Mouse (Mus musculus) spleen, postnatal 10 days (tissue): ENCODE data around the gene Wdr91.
A peak's percentile ranks its signal among the peaks of the same experiment; 100 is the strongest.

Experiments used
- DNase-seq, 2 experiments: peaks; one replicate each; pipeline ENCODE4 v3.0.0; 2021 to 2022; ENCODE audit warnings: low spot score in 2 of 2

Gene Wdr91

GRCm38 (mm10) chr6:34862791-34863403 is 47.8 kb downstream of the Wdr91 start, which contains the start of gene Tmem140:
Gene Tmem140 (plus strand): TSS chr6:34863146.
- peak; percentile 57 to 60 for DNase-seq

DNA sequence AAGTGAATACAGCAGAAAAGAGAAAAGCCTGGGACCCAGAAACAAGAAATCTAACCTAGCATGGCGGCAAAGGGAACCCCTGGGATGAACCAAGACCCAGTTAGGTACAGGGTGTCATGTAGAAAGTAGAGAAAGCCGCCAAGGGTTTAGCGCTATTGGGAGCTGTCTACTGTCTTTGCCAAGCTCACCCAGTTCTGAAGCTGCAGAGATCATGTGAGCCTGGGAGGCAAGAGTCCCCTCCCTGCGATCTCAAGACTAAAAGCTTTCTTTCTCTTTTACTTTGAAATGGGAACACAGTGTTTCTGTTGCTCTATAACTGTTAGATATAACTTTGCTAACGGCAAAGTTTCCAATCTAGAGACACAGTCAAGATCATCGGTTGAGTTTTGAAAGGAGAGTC is 48.3 kb downstream of the Wdr91 start:
- peak; percentile 38 to 45 for DNase-seq

DNA sequence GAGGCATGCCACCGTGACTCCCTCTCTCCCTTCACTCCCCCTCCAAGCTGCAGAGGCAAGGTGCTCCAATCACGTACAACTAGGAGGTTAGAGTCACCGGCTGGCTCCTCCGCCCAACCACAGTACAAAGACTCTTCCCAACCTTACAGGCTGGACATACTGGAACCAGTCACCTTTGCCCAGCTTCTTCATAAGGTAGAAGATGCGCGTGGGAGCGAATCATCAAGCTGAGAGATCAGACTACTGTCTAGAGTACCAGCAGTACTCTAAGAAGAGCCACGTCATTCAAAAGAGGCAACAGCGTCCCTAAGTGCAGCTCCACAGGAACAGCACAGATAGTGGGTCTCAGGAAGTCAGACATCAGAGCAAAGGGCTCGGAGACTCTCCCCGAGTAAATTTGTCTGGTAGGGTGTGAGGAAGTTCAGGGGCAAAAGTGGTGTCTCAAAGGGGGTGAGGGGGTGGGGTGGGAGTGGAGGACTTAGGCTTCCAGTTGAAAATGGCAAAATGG is 49.1 kb downstream of the Wdr91 start:
- DNase-seq: peak in 1 of 2 experiments; percentile 27

DNA sequence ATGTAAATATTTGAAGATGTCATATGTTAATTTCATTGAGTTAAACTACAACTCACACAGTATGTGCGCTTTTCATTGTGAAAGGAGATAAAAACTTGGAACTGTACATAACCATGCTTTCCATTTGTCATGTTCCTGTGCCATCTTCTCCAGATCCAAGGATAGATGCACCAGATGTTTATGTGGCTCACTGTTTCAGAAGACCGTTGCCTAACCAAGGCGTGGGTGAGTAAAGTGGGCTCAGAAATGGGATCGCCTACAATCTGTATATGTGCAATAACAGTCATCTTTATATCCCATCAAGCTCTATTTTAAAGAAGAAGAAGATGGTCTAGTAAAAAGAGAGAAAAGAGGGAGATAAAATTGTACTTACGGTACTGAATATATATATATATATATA is 78.3 kb downstream of the Wdr91 start:
- no peak for DNase-seq
